ENCODE assay signal across 26 mouse cellular contexts in genomic region chr5:75035475-75035874, GRCm38 (mm10). TPM values are rescaled to one million over a fixed set of nuclear protein-coding genes. Genes with fewer than 3 reads are reported as not detected.
"Had no signal": no experiment of that assay in that cellular context is flagged by ENCODE, and none has a peak within 500 bp of the region (broad histone marks: within the 10 kb centered on the region; RNA-seq: fewer than 3 reads in every experiment).

No protein-coding gene starts in this region.

- H3K27me3 ChIP-seq: neural tube, embryonic 13.5 days; neural tube, embryonic 15.5 days had no signal

- H3K9ac ChIP-seq: lung, embryonic 14.5 days; midbrain, embryonic 12.5 days; neural tube, embryonic 13.5 days; neural tube, embryonic 15.5 days had no signal

- H3K27ac ChIP-seq: midbrain, embryonic 10.5 days; midbrain, embryonic 12.5 days; neural tube, embryonic 13.5 days; neural tube, embryonic 15.5 days had no signal

- H3K4me2 ChIP-seq: lung, embryonic 14.5 days; midbrain, embryonic 12.5 days; neural tube, embryonic 13.5 days; neural tube, embryonic 15.5 days had no signal

- H3K4me1 ChIP-seq: midbrain, embryonic 10.5 days; neural tube, embryonic 15.5 days had no signal

- H3K36me3 ChIP-seq: midbrain, embryonic 12.5 days; neural tube, embryonic 15.5 days had no signal

- H3K9me3 ChIP-seq: midbrain, embryonic 10.5 days; midbrain, embryonic 12.5 days; neural tube, embryonic 13.5 days; neural tube, embryonic 15.5 days had no signal

- ATAC-seq: midbrain, embryonic 16.5 days had no signal

- H3K4me3 ChIP-seq: midbrain, embryonic 10.5 days; midbrain, embryonic 12.5 days; myocyte; neural tube, embryonic 13.5 days; neural tube, embryonic 15.5 days had no signal

- DNase-seq: lung, adult 18-20 months; lung, embryonic 14.5 days; lung, postnatal 10 days; lung, postnatal 4 days; midbrain, embryonic 14.5 days; retina, postnatal 1 day; right cerebral cortex, adult 18-20 months; right cerebral cortex, postnatal 25 days; right cerebral cortex, postnatal 4 days; spleen, adult 18-20 months; thymus, adult 18-20 months; thymus, postnatal 14 days; thymus, postnatal 36 days had no signal

RNA-seq across cellular contexts. Expression of gene Gsx2, which starts 39.9 kb away (rescaled TPM):
- total RNA-seq: megakaryocyte, adult 5-6 weeks; megakaryocyte-erythroid progenitor cell, adult 5-6 weeks had no signal
- polyA plus RNA-seq: lung, embryonic 14.5 days; lung, embryonic 16.5 days; midbrain, embryonic 14.5 days; myocyte; small intestine, adult 2 months; stomach, embryonic 14.5 days; stomach, embryonic 16.5 days; thymus, postnatal 0 days had no signal
